Mouse (Mus musculus): ENCODE data around the gene Hoxa6.

- no peak for TF ChIP-seq POLR2A (IDR thresholded peaks at IDR 0.05; ENCODE audit: borderline replicate concordance, extremely low read depth, insufficient read depth, insufficient read length, poor library complexity, severe bottlenecking)
- TF ChIP-seq CTCF (IDR thresholded peaks at IDR 0.05; ENCODE audit: borderline replicate concordance, extremely low read depth, insufficient read depth, insufficient read length) = no peak
Observed at GRCm38 (mm10) chr6:52189172-52189591, 19.3 kb downstream of the Hoxa6 start.
